Mouse (Mus musculus): Measurements from ENCODE around the gene Uchl4. TPM values are rescaled to one million over a fixed set of nuclear protein-coding genes. Genes with fewer than 3 reads are reported as not detected.
A peak's percentile ranks its signal among the peaks of the same experiment; 100 is the strongest.
"Not testable (repeated sequence)": the region's sequence is repeated elsewhere in the genome, so short reads cannot be mapped to it uniquely, and the experiment has no call there.

Gene Uchl4
- total RNA-seq, 2 experiments from 2014 or later, result 2.0 to 2.9 TPM

DNA sequence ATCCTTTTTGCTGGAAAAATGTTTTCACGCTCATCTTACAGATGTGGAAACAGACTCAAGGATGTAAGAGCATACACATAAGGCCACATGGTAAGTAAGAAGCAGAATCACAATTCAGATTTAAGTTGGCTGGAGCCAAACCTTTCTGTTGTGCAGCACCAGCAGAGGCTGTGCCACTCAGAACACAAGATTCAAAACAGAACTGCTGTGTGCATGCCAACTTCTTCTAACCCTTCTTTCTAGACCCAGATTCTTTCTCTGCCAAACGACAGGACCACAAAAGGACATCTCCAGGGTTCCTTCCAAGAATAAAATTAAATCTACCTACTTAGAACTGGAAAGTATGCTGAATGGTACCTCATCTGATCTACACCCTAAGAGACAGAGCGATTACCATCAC lies 3.3 kb upstream of the Uchl4 start:
- no peak for DNase-seq

- peak; percentile 45 for DNase-seq
These were observed 2.6 kb upstream of the Uchl4 start for GRCm38 (mm10) chr9:64232257-64232957.

- no peak for DNase-seq
These were observed 1.3 kb upstream of the Uchl4 start for GRCm38 (mm10) chr9:64233656-64234055.

GRCm38 (mm10) chr9:64236056-64236455 lies 1.1 kb downstream of the Uchl4 start:
- DNase-seq, result no peak

DNA sequence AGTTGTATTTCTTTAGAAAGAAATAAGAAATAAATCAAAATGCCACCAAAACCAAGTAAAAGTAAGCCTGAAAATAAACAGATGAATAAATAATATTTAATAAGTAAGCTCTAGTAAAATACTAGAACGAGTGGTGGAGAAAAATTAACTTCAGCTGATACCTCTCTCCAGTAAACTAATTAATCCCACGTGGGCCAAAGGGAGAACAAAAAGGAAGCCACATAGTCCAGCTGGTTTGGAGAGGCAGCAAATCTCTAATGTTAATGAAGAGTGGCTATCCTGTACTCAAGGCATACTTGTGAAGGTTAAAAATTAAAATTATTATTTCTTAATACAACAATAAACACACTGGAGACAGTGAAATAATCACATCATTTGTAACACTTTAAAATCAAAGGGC lies 5.1 kb downstream of the Uchl4 start:
- DNase-seq, result no peak

GRCm38 (mm10) chr9:64240681-64241080 lies 5.7 kb downstream of the Uchl4 start:
- peak; percentile 22 for DNase-seq

DNA sequence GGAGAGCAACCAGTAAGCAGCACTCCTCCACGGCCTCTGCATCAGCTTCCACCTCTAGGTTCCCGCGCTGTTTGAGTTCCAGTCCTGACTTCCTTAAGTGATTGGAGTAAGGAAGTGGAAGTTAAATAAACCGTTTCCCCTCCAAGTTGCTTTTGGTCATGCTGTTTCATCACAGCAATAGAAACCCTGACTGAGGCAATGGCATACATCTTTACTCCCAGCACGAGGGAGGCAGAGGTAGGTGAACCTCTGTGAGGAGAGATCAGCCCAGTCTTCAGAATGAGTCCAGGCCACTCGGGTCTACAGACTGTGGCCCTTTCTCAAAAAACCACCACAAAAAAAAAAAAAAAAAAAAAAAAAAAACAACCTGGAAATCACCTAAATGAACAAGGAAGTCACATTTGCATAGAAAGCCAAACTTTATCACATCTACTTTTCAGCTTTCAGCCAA lies 7.4 kb downstream of the Uchl4 start:
- DNase-seq, result no peak

DNA sequence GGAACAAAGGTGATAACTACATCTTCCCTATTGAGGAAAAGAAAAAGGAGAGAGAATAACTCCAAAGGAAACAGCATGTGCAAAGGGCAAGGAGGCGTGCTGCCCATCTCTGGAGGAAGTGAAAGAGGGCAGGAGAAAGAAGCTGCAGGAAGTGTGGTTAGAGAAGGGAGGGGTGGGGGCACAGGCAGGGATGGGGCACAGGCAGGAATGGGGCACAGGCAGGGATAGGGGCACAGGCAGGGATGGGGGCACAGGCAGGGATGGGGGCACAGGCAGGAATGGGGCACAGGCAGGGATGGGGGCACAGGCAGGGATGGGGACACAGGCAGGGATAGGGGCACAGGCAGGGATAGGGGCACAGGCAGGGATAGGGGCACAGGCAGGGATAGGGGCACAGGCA lies 14.4 kb downstream of the Uchl4 start:
- no peak for DNase-seq

- no peak for DNase-seq
These were observed 15.2 kb downstream of the Uchl4 start for GRCm38 (mm10) chr9:64250111-64250730.

GRCm38 (mm10) chr9:64252591-64253020 lies 17.6 kb downstream of the Uchl4 start:
- DNase-seq, result peak; percentile 25

- DNase-seq, result peak; percentile 100
These were observed 18.3 kb downstream of the Uchl4 start, which contains the start of gene Map2k1 for GRCm38 (mm10) chr9:64253021-64253904. Gene Map2k1 (minus strand): TSS chr9:64253631.

DNA sequence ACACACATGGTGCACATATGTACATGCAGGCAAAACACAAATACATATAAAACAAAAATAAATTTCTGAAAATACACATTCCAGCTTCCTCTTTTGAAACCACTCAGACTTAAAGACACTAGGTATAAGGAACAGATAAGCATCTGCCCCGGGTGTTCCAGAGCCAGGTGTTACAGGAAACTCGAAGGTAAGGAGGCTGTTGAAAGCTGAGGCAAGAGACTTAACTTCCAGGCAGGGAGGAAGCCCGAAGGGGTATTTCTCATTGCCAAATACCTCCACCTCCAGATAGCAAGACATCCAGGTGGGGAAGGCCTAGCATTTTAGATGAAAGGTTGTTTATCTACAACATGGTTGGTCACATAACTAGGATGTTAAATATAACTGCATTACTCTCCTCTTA lies 20.4 kb downstream of the Uchl4 start:
- DNase-seq, result no peak

GRCm38 (mm10) chr9:64256204-64256603 lies 21.2 kb downstream of the Uchl4 start:
- no peak for DNase-seq

DNA sequence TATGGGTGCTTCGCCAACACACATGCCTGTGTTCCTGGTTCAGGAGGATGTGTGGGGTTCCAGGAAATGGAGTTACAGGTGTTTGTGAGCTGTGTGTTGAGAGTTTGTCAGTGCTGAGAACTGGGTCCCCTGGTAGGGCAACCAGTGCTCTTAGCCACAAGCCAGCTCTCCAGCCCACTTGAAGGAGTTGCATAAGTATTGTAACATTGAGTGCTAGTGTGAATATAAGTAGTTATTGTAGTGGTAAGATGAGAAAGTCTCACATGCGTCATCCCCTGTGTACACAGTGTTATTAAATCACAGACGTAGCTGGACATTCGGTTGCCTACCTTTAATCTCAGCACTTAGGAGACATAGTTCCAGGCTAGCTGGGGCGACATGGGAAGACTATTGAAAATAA lies 24.9 kb downstream of the Uchl4 start:
- no peak for DNase-seq

DNA sequence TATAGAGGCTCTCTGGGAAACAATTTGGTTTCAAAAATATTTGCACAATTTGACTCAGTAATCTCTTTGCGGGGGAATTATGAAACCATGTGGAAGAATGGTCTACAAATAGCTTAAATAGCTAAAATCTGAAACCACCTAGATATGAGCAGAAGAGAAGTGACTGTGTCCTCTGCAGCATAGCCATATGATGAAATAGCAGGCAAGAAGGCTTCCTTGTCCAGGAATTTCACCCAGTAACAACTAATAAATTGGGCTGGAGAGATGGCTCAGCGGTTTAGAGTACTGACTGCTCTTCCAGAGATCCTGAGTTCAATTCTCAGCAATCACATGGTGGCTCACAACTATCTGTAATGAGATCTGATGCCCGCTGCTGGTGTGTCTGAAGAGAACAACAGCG lies 26.0 kb downstream of the Uchl4 start:
- DNase-seq, result no peak

DNA sequence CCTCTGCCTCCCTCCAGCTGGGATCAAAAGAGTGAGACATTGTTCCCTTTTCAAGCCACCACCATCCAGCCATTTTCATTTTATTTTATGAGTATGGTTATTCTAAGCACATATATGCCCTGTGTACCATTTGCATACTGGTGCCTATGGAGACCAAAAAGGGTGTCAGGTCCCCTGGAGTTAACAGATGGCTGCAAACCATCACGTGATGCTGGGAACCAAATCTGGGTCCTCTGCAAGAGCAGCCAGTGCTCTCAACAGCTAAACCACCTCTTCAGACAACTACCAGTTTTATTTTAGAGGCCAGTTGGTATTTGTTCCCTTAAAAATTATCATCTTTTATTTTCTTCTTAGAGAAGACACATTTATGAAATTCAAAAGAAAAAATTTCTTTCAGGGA lies 29.8 kb downstream of the Uchl4 start:
- no peak for DNase-seq

GRCm38 (mm10) chr9:64267231-64267630 lies 32.2 kb downstream of the Uchl4 start:
- no peak for DNase-seq

DNA sequence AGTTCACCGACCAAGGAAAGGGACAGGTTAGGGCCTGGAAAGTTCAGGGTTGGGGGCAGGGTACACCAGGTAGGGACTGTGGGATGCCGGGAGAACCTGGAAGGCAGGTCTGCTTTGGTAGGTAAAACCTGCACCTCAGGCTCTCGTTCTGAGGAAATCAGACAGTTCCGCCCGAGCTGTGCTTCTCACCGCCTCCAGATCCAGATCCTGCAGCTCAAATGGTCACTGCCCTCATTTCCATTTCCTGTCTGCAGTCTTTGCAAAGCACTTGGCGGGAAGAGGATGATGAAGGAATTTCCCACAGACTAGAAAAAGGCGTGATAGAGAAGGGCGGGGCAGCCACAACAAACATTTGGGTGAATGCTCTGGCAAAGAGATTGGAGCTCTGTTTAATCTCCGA lies 33.2 kb downstream of the Uchl4 start:
- no peak for DNase-seq

DNA sequence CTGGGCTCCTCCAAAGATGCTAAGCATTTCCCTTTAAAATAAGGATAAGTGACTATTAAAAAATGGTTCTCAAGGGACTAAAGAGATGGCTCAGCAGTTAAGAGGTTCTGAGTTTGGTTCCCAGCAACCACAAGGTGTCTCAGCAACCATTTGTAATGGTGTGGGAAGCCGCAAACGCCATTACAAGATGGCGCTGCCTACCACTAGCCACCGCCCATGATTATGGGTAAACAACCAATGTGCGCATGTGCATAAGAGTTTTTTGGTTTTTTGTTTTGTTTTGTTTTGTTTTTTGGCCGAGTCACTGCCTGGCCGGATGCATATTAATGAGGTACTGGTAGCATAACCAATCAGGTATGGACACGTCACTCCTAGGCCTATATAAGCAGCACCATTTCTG lies 33.8 kb downstream of the Uchl4 start:
- DNase-seq, result not testable (repeated sequence)

DNA sequence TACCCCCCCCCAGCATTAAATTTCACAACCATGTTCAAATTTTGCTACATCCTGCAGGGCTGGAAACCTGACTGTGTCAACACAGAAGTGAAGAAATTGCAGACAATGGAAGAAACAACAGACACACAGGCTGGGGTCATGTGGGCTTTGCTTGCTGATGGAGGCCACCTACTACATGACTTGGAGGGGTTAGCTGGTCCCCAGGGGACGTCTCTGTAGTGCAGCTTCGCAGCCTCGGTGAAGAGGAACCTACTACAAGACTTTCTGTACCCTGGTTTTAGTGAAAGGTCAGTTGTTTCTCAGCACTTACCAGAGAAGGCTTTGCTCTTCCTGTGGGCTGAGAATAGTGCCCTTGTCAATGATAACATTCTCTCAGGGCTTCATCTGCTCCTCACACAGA lies 36.2 kb downstream of the Uchl4 start:
- no peak for DNase-seq

DNA sequence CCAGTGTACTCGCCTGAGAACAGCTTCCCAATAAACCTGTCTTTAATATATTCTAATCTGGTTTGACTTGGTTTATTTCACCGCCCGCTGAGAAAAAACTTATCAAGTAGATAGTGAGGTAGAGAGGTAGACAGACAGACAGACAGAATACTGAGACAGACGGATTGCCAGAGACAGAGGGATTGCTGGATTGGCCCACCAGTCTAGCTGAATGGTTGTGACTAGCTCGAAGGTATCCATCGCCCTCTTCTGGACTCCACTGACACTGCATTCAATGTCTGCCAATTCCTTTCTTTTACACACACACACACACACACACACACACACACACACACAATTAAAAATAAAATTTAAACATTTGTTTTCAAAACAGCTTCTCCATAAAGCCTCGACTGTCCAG lies 37.6 kb downstream of the Uchl4 start:
- DNase-seq, result peak; percentile 40

DNA sequence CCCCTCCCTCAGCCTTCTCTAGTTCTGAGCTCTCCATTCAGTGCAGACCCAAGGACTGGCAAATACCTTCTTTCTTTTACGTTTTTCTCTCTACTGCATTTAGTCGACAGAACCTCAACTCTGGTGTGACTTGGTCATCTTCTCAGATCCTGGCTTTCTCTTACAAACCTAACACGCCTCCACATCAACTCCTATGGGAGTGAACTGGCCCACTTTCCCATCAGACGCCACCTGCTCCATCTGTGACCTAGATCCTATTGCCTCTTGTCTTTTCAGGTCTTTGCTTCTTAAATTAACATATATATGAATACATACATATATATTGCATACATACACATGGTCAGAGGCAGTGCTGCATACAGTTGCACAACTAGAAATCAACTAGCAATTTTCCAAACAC lies 38.8 kb downstream of the Uchl4 start:
- no peak for DNase-seq

GRCm38 (mm10) chr9:64274291-64274690 lies 39.3 kb downstream of the Uchl4 start:
- no peak for DNase-seq

Measured in gastrocnemius, postnatal 10 days (tissue).